Mouse (Mus musculus): ENCODE results near the gene Gm10715. TPM values are rescaled to one million over a fixed set of nuclear protein-coding genes. Genes with fewer than 3 reads are reported as not detected.
A peak's percentile ranks its signal among the peaks of the same experiment; 100 is the strongest.
"Not testable (repeated sequence)": the region's sequence is repeated elsewhere in the genome, so short reads cannot be mapped to it uniquely, and the experiment has no call there.

The Gm10715 gene
- not detected for total RNA-seq (2021)

DNA sequence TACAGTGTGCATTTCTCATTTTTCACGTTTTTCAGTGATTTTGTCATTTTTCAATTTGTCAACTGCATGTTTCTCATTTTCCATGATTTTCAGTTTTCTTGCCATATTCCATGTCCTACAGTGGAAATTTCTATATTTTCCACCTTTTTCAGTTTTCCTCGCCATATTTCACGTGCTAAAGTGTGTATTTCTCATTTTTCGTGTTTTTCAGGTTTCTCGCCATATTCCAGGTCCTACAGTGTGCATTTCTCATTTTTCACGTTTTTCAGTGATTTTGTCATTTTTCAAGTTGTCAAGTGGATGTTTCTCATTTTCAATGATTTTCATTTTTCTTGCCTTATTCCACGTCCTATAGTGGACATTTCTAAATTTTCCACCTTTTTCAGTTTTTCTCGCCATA lies at the start of gene Gm10715:
TSS of gene Gm10715 (plus strand) at position 301 of the 400 bp plus-strand sequence.
- DNase-seq (ENCODE audit: extremely low spot score in 1 of 2, low spot score in 1 of 2) = not testable (repeated sequence)

DNA sequence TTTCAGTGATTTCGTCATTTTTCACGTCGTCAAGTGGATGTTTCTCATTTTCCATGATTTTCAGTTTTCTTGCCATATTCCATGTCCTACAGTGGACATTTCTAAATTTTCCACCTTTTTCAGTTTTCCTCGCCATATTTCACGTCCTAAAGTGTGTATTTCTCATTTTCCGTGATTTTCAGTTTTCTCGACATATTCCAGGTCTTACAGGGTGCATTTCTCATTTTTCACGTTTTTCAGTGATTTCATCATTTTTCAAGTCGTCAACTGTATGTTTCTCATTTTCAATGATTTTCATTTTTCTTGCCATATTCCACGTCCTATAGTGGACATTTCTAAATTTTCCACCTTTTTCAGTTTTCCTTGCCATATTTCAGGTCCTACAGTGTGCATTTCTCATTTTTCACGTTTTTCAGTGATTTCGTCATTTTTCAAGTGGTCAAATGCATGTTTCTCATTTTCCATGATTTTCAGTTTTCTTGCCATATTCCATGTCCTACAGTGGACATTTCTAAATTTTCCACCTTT lies 36.2 kb upstream of the Gm10715 start, which contains the start of gene Gm10722:
TSS of gene Gm10722 (plus strand) at position 478 of the 528 bp plus-strand sequence.
- peak in 1 of 2 experiments; percentile 22 for DNase-seq (ENCODE audit: extremely low spot score in 1 of 2, low spot score in 1 of 2)

DNA sequence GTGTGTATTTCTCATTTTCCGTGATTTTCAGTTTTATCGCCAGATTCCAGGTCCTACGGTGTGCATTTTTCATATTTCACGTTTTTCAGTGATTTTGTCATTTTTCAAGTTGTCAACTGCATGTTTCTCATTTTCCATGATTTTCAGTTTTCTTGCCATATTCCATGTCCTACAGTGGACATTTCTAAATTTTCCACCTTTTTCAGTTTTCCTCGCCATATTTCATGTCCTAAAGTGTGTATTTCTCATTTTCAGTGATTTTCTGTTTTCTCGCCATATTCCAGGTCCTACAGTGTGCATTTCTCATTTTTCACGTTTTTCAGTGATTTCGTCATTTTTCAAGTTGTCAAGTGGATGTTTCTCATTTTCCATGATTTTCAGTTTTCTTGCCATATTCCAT lies 35.7 kb upstream of the Gm10715 start:
- DNase-seq (ENCODE audit: extremely low spot score in 1 of 2, low spot score in 1 of 2) = peak in 1 of 2 experiments; percentile 7

DNA sequence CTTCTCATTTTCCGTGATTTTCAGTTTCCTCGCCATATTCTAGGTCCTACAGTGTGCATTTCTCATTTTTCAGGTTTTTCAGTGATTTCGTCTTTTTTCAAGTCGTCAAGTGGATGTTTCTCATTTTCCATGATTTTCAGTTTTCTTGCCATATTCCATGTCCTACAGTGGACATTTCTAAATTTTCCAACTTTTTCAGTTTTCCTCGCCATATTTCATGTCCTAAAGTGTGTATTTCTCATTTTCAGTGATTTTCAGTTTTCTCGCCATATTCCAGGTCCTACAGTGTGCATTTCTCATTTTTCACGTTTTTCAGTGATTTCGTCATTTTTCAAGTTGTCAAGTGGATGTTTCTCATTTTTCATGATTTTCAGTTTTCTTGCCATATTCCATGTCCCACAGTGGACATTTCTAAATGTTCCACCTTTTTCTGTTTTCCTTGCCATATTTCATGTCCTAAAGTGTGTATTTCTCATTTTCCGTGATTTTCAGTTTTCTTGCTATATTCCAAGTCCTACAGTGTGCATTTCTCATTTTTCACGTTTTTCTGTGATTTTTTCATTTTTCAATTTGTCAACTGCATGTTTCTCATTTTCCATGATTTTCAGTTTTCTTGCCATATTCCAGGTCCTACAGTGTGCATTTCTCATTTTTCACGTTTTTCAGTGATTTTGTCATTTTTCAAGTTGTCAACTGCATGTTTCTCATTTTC lies 34.6 kb upstream of the Gm10715 start:
- DNase-seq (ENCODE audit: extremely low spot score in 1 of 2, low spot score in 1 of 2) = peak; percentile 77 to 98

GRCm38 (mm10) chr9:3002794-3003396 lies 33.8 kb upstream of the Gm10715 start, which contains the start of gene Gm11168:
Gene Gm11168 (plus strand): TSS chr9:3003346.
- not testable (repeated sequence) for DNase-seq (ENCODE audit: extremely low spot score in 1 of 2, low spot score in 1 of 2)

GRCm38 (mm10) chr9:3006179-3006578 lies 30.5 kb upstream of the Gm10715 start:
- DNase-seq (ENCODE audit: extremely low spot score in 1 of 2, low spot score in 1 of 2) = not testable (repeated sequence)

DNA sequence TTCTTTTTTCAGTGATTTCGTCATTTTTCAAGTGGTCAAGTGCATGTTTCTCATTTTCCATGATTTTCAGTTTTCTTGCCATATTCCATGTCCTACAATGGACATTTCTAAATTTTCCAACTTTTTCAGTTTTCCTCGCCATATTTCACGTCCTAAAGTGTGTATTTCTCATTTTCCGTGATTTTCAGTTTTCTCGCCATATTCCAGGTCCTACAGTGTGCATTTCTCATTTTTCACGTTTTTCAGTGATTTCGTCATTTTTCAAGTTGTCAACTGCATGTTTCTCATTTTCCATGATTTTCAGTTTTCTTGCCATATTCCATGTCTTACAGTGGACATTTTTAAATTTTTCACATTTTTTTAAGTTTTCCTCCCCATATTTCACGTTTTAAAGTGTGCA lies 30.0 kb upstream of the Gm10715 start:
- DNase-seq (ENCODE audit: extremely low spot score in 1 of 2, low spot score in 1 of 2) = peak; percentile 41 to 96

DNA sequence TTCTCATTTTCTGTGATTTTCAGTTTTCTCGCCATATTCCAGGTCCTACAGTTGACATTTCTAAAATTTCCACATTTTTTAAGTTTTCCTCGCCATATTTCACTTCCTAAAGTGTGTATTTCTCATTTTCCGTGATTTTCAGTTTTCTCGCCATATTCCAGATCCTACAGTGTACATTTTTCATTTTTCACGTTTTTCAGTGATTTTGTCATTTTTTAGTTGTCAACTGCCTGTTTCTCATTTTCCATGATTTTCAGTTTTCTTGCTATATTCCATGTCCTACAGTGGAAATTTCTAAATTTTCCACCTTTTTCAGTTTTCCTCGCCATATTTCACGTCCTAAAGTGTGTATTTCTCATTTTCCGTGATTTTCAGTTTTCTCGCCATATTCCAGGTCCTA lies 29.4 kb upstream of the Gm10715 start:
- DNase-seq (ENCODE audit: extremely low spot score in 1 of 2, low spot score in 1 of 2) = not testable (repeated sequence)

- not testable (repeated sequence) for DNase-seq (ENCODE audit: extremely low spot score in 1 of 2, low spot score in 1 of 2)
Measured at GRCm38 (mm10) chr9:3009331-3009730, 27.3 kb upstream of the Gm10715 start.

- not testable (repeated sequence) for DNase-seq (ENCODE audit: extremely low spot score in 1 of 2, low spot score in 1 of 2)
Measured at GRCm38 (mm10) chr9:3012054-3012621, 24.5 kb upstream of the Gm10715 start.

DNA sequence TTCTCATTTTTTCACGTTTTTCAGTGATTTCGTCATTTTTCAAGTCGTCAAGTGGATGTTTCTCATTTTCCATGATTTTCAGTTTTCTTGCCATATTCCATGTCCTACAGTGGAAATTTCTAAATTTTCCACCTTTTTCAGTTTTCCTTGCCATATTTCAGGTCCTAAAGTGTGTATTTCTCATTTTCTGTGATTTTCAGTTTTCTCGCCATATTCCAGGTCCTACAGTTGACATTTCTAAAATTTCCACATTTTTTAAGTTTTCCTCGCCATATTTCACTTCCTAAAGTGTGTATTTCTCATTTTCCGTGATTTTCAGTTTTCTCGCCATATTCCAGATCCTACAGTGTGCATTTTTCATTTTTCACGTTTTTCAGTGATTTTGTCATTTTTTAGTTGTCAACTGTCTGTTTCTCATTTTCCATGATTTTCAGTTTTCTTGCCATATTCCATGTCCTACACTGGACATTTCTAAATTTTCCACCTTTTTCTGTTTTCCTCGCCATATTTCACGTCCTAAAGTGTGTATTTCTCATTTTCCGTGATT lies 23.9 kb upstream of the Gm10715 start, which contains the start of gene Gm10721:
TSS of gene Gm10721 (plus strand) at position 408 of the 547 bp plus-strand sequence.
- not testable (repeated sequence) for DNase-seq (ENCODE audit: extremely low spot score in 1 of 2, low spot score in 1 of 2)

DNA sequence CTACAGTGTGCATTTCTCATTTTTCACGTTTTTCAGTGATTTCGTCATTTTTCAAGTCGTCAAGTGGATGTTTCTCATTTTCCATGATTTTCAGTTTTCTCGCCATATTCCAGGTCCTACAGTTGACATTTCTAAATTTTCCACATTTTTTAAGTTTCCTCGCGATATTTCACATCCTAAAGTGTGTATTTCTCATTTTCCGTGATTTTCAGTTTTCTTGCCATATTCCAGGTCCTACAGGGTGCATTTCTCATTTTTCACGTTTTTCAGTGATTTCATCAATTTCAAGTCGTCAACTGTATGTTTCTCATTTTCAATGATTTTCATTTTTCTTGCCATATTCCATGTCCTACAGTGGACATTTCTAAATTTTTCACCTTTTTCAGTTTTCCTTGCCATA lies 21.3 kb upstream of the Gm10715 start, which contains the start of gene Gm10720:
TSS of gene Gm10720 (plus strand) at position 301 of the 400 bp plus-strand sequence.
- not testable (repeated sequence) for DNase-seq (ENCODE audit: extremely low spot score in 1 of 2, low spot score in 1 of 2)

DNA sequence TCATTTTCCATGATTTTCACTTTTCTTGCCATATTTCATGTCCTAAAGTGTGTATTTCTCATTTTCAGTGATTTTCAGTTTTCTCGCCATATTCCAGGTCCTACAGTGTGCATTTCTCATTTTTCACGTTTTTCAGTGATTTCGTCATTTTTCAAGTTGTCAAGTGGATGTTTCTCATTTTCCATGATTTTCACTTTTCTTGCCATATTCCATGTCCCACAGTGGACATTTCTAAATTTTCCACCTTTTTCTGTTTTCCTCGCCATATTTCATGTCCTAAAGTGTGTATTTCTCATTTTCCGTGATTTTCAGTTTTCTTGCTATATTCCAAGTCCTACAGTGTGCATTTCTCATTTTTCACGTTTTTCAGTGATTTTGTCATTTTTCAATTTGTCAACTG lies 20.8 kb upstream of the Gm10715 start:
- DNase-seq (ENCODE audit: extremely low spot score in 1 of 2, low spot score in 1 of 2) = not testable (repeated sequence)

GRCm38 (mm10) chr9:3017108-3017507 lies 19.6 kb upstream of the Gm10715 start, which contains the start of gene Gm10719:
Gene Gm10719 (plus strand): TSS chr9:3017408.
- DNase-seq (ENCODE audit: extremely low spot score in 1 of 2, low spot score in 1 of 2) = not testable (repeated sequence)

- DNase-seq (ENCODE audit: extremely low spot score in 1 of 2, low spot score in 1 of 2) = peak; percentile 11 to 64
Measured at GRCm38 (mm10) chr9:3018944-3019343, 17.7 kb upstream of the Gm10715 start.

GRCm38 (mm10) chr9:3019835-3020727 lies 16.6 kb upstream of the Gm10715 start:
- DNase-seq (ENCODE audit: extremely low spot score in 1 of 2, low spot score in 1 of 2) = peak; percentile 18 to 25

DNA sequence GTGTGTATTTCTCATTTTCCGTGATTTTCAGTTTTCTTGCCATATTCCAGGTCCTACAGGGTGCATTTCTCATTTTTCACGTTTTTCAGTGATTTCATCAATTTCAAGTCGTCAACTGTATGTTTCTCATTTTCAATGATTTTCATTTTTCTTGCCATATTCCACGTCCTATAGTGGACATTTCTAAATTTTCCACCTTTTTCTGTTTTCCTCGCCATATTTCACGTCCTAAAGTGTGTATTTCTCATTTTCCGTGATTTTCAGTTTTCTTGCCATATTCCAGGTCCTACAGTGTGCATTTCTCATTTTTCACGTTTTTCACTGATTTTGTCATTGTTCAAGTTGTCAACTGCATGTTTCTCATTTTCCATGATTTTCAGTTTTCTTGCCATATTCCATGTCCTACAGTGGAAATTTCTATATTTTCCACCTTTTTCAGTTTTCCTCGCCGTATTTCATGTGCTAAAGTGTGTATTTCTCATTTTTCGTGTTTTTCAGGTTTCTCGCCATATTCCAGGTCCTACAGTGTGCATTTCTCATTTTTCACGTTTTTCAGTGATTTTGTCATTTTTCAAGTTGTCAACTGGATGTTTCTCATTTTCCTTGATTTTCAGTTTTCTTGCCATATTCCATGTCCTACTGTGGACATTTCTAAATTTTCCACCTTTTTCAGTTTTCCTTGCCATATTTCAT lies 14.2 kb upstream of the Gm10715 start:
- DNase-seq (ENCODE audit: extremely low spot score in 1 of 2, low spot score in 1 of 2) = peak; percentile 40 to 49

- peak in 1 of 2 experiments; percentile 4 for DNase-seq (ENCODE audit: extremely low spot score in 1 of 2, low spot score in 1 of 2)
Measured at GRCm38 (mm10) chr9:3023312-3023984, 13.2 kb upstream of the Gm10715 start, which contains the start of gene Gm10718. Gene Gm10718 (plus strand): TSS chr9:3023547.

Measured in layer of hippocampus, postnatal 25 days (tissue).